Mouse (Mus musculus) gonadal fat pad, adult 2 months (tissue): ENCODE results near the gene Slc8a3. TPM values are rescaled to one million over a fixed set of nuclear protein-coding genes. Genes with fewer than 3 reads are reported as not detected.

Experiments used
- polyA plus RNA-seq: library from polyadenylated mRNA; depleted of rRNA; stranded (reverse); fragments of >200 nt; gene quantifications from 2 replicates; pipeline ENCODE4 v1.2.3, GENCODE M21; 2012; rRNA removed

Gene Slc8a3
- polyA plus RNA-seq, 1 experiment: 0.14 TPM

Other genes with a start within 250 kb of the Slc8a3 start
- gene Gm4787, start 46.3 kb upstream of the Slc8a3 start, polyA plus RNA-seq: 0.43 and 0.55 TPM in 2 replicates
- 0.27 and 0.29 TPM in 2 replicates for gene Adam4, start 88.8 kb upstream of the Slc8a3 start, polyA plus RNA-seq
- gene Cox16, start 151.9 kb upstream of the Slc8a3 start, polyA plus RNA-seq: 86.8 and 152 TPM in 2 replicates
- gene Gm20498, start 199.7 kb upstream of the Slc8a3 start, polyA plus RNA-seq: 15.3 and 15.6 TPM in 2 replicates
- gene Synj2bp, start 199.7 kb upstream of the Slc8a3 start, polyA plus RNA-seq: 21.3 and 30.6 TPM in 2 replicates
- gene Adam21, start 235.3 kb upstream of the Slc8a3 start, polyA plus RNA-seq: 0.03 and 0.06 TPM in 2 replicates